In genomic region chr15:63218393-63219060, GRCm38 (mm10) we compare ENCODE assay signal across 20 mouse cellular contexts.
DNase-seq lines count a peak whose midpoint lies in the region; ATAC-seq lines count a peak whose summit lies in the region.
"Had no signal": no experiment of that assay in that cellular context is flagged by ENCODE, and none has a peak within 500 bp of the region (broad histone marks: within the 10 kb centered on the region; RNA-seq: fewer than 3 reads in every experiment).

No protein-coding gene starts in this region.

- 52% methylated on average over 2 of the region's 2 CpGs for WGBS in intestine, embryonic 15.5 days

- no peaks in the 10 kb centered on the region for H3K36me3 ChIP-seq in intestine, embryonic 15.5 days
- H3K36me3 ChIP-seq: embryonic facial prominence, embryonic 13.5 days; hindbrain, embryonic 15.5 days; midbrain, embryonic 13.5 days had no signal

- no peaks in the 10 kb centered on the region for H3K9me3 ChIP-seq in intestine, embryonic 15.5 days
- H3K9me3 ChIP-seq: embryonic facial prominence, embryonic 13.5 days; hindbrain, embryonic 15.5 days; megakaryocyte, embryonic 14.5 days; midbrain, embryonic 13.5 days had no signal

- peak; percentile 12 for DNase-seq in adrenal gland, postnatal 10 days
- no peak for DNase-seq in adrenal gland, adult (ENCODE audit: inconsistent age in 2 of 2, low spot score in 1 of 2)
- DNase-seq in heart, postnatal 4 days, result peak; percentile 11
- no peak for DNase-seq in heart, postnatal 25 days (ENCODE audit: low spot score)
- peak; percentile 7 for DNase-seq in lung, postnatal 10 days
- DNase-seq in lung, adult 18-20 months, result no peak
- DNase-seq in MN1 (ENCODE audit: low spot score), result peak; percentile 76
- DNase-seq: adrenal gland, postnatal 25 days; heart, postnatal 36 days; kidney, postnatal 36 days; layer of hippocampus, postnatal 36 days; liver, postnatal 0 days; lung, postnatal 36 days; thymus, postnatal 14 days had no signal

- no peak overlapping the region for H3K9ac ChIP-seq in intestine, embryonic 15.5 days
- H3K9ac ChIP-seq: embryonic facial prominence, embryonic 13.5 days; hindbrain, embryonic 15.5 days; liver, postnatal 0 days; midbrain, embryonic 13.5 days had no signal

- H3K4me3 ChIP-seq in intestine, embryonic 15.5 days (replicated peaks), result no peak overlapping the region
- H3K4me3 ChIP-seq: embryonic facial prominence, embryonic 13.5 days; hindbrain, embryonic 15.5 days; megakaryocyte, embryonic 14.5 days; midbrain, embryonic 13.5 days had no signal

- no peak overlapping the region for H3K4me2 ChIP-seq in intestine, embryonic 15.5 days (replicated peaks)
- H3K4me2 ChIP-seq: embryonic facial prominence, embryonic 13.5 days; hindbrain, embryonic 15.5 days; midbrain, embryonic 13.5 days had no signal

- H3K27me3 ChIP-seq in intestine, embryonic 15.5 days (replicated peaks), result no peaks in the 10 kb centered on the region
- H3K27me3 ChIP-seq: embryonic facial prominence, embryonic 13.5 days; hindbrain, embryonic 15.5 days; megakaryocyte, embryonic 14.5 days; midbrain, embryonic 13.5 days had no signal

- H3K4me1 ChIP-seq in intestine, embryonic 15.5 days (replicated peaks), result no peaks in the 10 kb centered on the region
- H3K4me1 ChIP-seq: embryonic facial prominence, embryonic 13.5 days; hindbrain, embryonic 15.5 days; megakaryocyte, embryonic 14.5 days; midbrain, embryonic 13.5 days had no signal

- H3K27ac ChIP-seq in intestine, embryonic 15.5 days, result no peak overlapping the region
- H3K27ac ChIP-seq: embryonic facial prominence, embryonic 13.5 days; hindbrain, embryonic 15.5 days; midbrain, embryonic 13.5 days had no signal

- intact Hi-C loops in heart, postnatal 25 days (cut with DNase I), result no loop called here

- ATAC-seq in intestine, embryonic 15.5 days, result no peak
- ATAC-seq: intestine, embryonic 16.5 days; liver, postnatal 0 days; midbrain, embryonic 13.5 days had no signal

Comparison
In these comparisons a context has a peak if more than half of its experiments do, and no peak if none do; other contexts are left out.
1. DNase-seq: peak in adrenal gland, postnatal 10 days (single experiment), heart, postnatal 4 days (single experiment), lung, postnatal 10 days (single experiment) and MN1 (single experiment); none in adrenal gland, adult (0 of 2), heart, postnatal 25 days (single experiment) and lung, adult 18-20 months (0 of 2).